Mouse (Mus musculus): Measurements from ENCODE around the gene Phkg1. TPM values are rescaled to one million over a fixed set of nuclear protein-coding genes. Genes with fewer than 3 reads are reported as not detected.
"Not testable (repeated sequence)": the region's sequence is repeated elsewhere in the genome, so short reads cannot be mapped to it uniquely, and the experiment has no call there.

Gene Phkg1
- 5.6 and 7.0 TPM in 2 replicates for polyA plus RNA-seq (2012; rRNA removed)

- no peak for DNase-seq (ENCODE audit: low read depth)
Observed at GRCm38 (mm10) chr5:129898449-129898848, at the start of gene Phkg1. Gene Phkg1, minus strand, starts transcription at chr5:129898549.

GRCm38 (mm10) chr5:129947528-129948033 lies 49.2 kb upstream of the Phkg1 start:
- DNase-seq (ENCODE audit: low read depth): no peak

- DNase-seq (ENCODE audit: low read depth): no peak
Observed at GRCm38 (mm10) chr5:129943402-129943801, 45.1 kb upstream of the Phkg1 start.

- DNase-seq (ENCODE audit: low read depth): not testable (repeated sequence)
Observed at GRCm38 (mm10) chr5:129942073-129942939, 44.0 kb upstream of the Phkg1 start.

GRCm38 (mm10) chr5:129941495-129942045 lies 43.2 kb upstream of the Phkg1 start, which contains the start of gene Vkorc1l1:
Gene Vkorc1l1, plus strand, starts transcription at chr5:129941970.
- peak; percentile 77 for DNase-seq (ENCODE audit: low read depth)

- no peak for DNase-seq (ENCODE audit: low read depth)
Observed at GRCm38 (mm10) chr5:129940736-129941494, 42.6 kb upstream of the Phkg1 start.

GRCm38 (mm10) chr5:129940281-129940680 lies 41.9 kb upstream of the Phkg1 start:
- no peak for DNase-seq (ENCODE audit: low read depth)

- peak; percentile 68 for DNase-seq (ENCODE audit: low read depth)
Observed at GRCm38 (mm10) chr5:129936941-129937340, 38.6 kb upstream of the Phkg1 start.

GRCm38 (mm10) chr5:129929924-129930855 lies 31.8 kb upstream of the Phkg1 start:
- peak; percentile 96 for DNase-seq (ENCODE audit: low read depth)

GRCm38 (mm10) chr5:129925933-129926332 lies 27.6 kb upstream of the Phkg1 start:
- no peak for DNase-seq (ENCODE audit: low read depth)

GRCm38 (mm10) chr5:129924820-129925452 lies 26.6 kb upstream of the Phkg1 start:
- no peak for DNase-seq (ENCODE audit: low read depth)

- no peak for DNase-seq (ENCODE audit: low read depth)
Observed at GRCm38 (mm10) chr5:129921972-129922371, 23.6 kb upstream of the Phkg1 start.

- peak; percentile 70 for DNase-seq (ENCODE audit: low read depth)
Observed at GRCm38 (mm10) chr5:129919320-129919719, 21.0 kb upstream of the Phkg1 start.

GRCm38 (mm10) chr5:129918752-129919151 lies 20.4 kb upstream of the Phkg1 start:
- no peak for DNase-seq (ENCODE audit: low read depth)

GRCm38 (mm10) chr5:129918065-129918651 lies 19.8 kb upstream of the Phkg1 start:
- no peak for DNase-seq (ENCODE audit: low read depth)

GRCm38 (mm10) chr5:129915491-129915890 lies 17.1 kb upstream of the Phkg1 start:
- not testable (repeated sequence) for DNase-seq (ENCODE audit: low read depth)

- no peak for DNase-seq (ENCODE audit: low read depth)
Observed at GRCm38 (mm10) chr5:129914024-129914423, 15.7 kb upstream of the Phkg1 start.

- no peak for DNase-seq (ENCODE audit: low read depth)
Observed at GRCm38 (mm10) chr5:129909591-129909990, 11.2 kb upstream of the Phkg1 start.

- no peak for DNase-seq (ENCODE audit: low read depth)
Observed at GRCm38 (mm10) chr5:129909147-129909546, 10.8 kb upstream of the Phkg1 start.
